Mouse (Mus musculus): ENCODE measurements at regions not wholly inside any gene's neighbourhood (a gene's known extent, or its start where the extent isn't known, plus 50 kb on each side); places are given as distances from the start of the nearest gene placed in this dataset.
"Not testable (repeated sequence)": the region's sequence is repeated elsewhere in the genome, so short reads cannot be mapped to it uniquely, and the experiment has no call there.

- H3K9me3 ChIP-seq (ENCODE audit: control insufficient read depth, low read length), result no peaks in the 10 kb centered on the region
- 70% methylated on average over 6 of the region's 6 CpGs for WGBS
- ATAC-seq, result no peak
- no peak overlapping the region for H3K27ac ChIP-seq (ENCODE audit: low read length)
- no peak overlapping the region for H3K4me3 ChIP-seq (replicated peaks; ENCODE audit: low read length)
- no peak overlapping the region for H3K4me2 ChIP-seq (ENCODE audit: low read length)
- H3K27me3 ChIP-seq (replicated peaks; ENCODE audit: control insufficient read depth, insufficient read depth, low read length), result no peaks in the 10 kb centered on the region
- no peaks in the 10 kb centered on the region for H3K4me1 ChIP-seq (replicated peaks; ENCODE audit: control insufficient read depth, insufficient read depth, low read length)
- no peak overlapping the region for H3K9ac ChIP-seq (replicated peaks; ENCODE audit: low read depth, low read length)
- no peaks in the 10 kb centered on the region for H3K36me3 ChIP-seq (ENCODE audit: control insufficient read depth, insufficient read depth)
Observed at GRCm38 (mm10) chr12:82080196-82080880, 88.8 kb upstream of the Sipa1l1 start.

GRCm38 (mm10) chr12:82082596-82082995 is 86.5 kb upstream of the Sipa1l1 start:
- not testable (repeated sequence) for H3K4me2 ChIP-seq (ENCODE audit: low read length)

GRCm38 (mm10) chr12:82085771-82086400 is 83.2 kb upstream of the Sipa1l1 start:
- no peak for ATAC-seq
- 53% methylated on average over 7 of the region's 7 CpGs for WGBS
- no peak overlapping the region for H3K4me3 ChIP-seq (replicated peaks; ENCODE audit: low read length)
- H3K9me3 ChIP-seq (ENCODE audit: control insufficient read depth, low read length), result no peaks in the 10 kb centered on the region
- H3K9ac ChIP-seq (replicated peaks; ENCODE audit: low read depth, low read length), result no peak overlapping the region
- H3K4me2 ChIP-seq (ENCODE audit: low read length), result no peak overlapping the region
- H3K36me3 ChIP-seq (ENCODE audit: control insufficient read depth, insufficient read depth), result no peaks in the 10 kb centered on the region
- H3K27me3 ChIP-seq (replicated peaks; ENCODE audit: control insufficient read depth, insufficient read depth, low read length), result no peaks in the 10 kb centered on the region
- no peak overlapping the region for H3K27ac ChIP-seq (ENCODE audit: low read length)
- H3K4me1 ChIP-seq (replicated peaks; ENCODE audit: control insufficient read depth, insufficient read depth, low read length), result no peaks in the 10 kb centered on the region

More at GRCm38 (mm10) chr12:82082596-82082995, 86.5 kb upstream of the Sipa1l1 start:
- not testable (repeated sequence) for H3K9me3 ChIP-seq (ENCODE audit: control insufficient read depth, low read length); H3K4me1 ChIP-seq (replicated peaks; ENCODE audit: control insufficient read depth, insufficient read depth, low read length); H3K36me3 ChIP-seq (ENCODE audit: control insufficient read depth, insufficient read depth); ATAC-seq; H3K27me3 ChIP-seq (replicated peaks; ENCODE audit: control insufficient read depth, insufficient read depth, low read length); H3K9ac ChIP-seq (replicated peaks; ENCODE audit: low read depth, low read length); H3K4me3 ChIP-seq (replicated peaks; ENCODE audit: low read length); H3K27ac ChIP-seq (ENCODE audit: low read length)
- 96% methylated on average over 4 of the region's 4 CpGs for WGBS

GRCm38 (mm10) chr12:82086441-82086840 is 82.7 kb upstream of the Sipa1l1 start:
- Histone ChIP-seq H3K4me3 (replicated peaks; ENCODE audit: low read length) (no peak overlapping the region), H3K9ac (replicated peaks; ENCODE audit: low read depth, low read length) (no peak overlapping the region), H3K27ac (ENCODE audit: low read length) (no peak overlapping the region), H3K4me2 (ENCODE audit: low read length) (no peak overlapping the region), H3K9me3 (ENCODE audit: control insufficient read depth, low read length) (no peaks in the 10 kb centered on the region), H3K27me3 (replicated peaks; ENCODE audit: control insufficient read depth, insufficient read depth, low read length) (no peaks in the 10 kb centered on the region), H3K36me3 (ENCODE audit: control insufficient read depth, insufficient read depth) (no peaks in the 10 kb centered on the region), H3K4me1 (replicated peaks; ENCODE audit: control insufficient read depth, insufficient read depth, low read length) (no peaks in the 10 kb centered on the region)
- ATAC-seq, result no peak

- Histone ChIP-seq H3K9me3 (ENCODE audit: control insufficient read depth, low read length) (no peaks in the 10 kb centered on the region), H3K4me3 (replicated peaks; ENCODE audit: low read length) (no peak overlapping the region), H3K27ac (ENCODE audit: low read length) (no peak overlapping the region), H3K4me1 (replicated peaks; ENCODE audit: control insufficient read depth, insufficient read depth, low read length) (peaks cover 6% of the 10 kb centered on the region), H3K4me2 (ENCODE audit: low read length) (no peak overlapping the region), H3K36me3 (ENCODE audit: control insufficient read depth, insufficient read depth) (no peaks in the 10 kb centered on the region), H3K9ac (replicated peaks; ENCODE audit: low read depth, low read length) (no peak overlapping the region), H3K27me3 (replicated peaks; ENCODE audit: control insufficient read depth, insufficient read depth, low read length) (no peaks in the 10 kb centered on the region)
- no peak for ATAC-seq
- 87% methylated on average over 6 of the region's 6 CpGs for WGBS
Observed at GRCm38 (mm10) chr12:82089288-82089687, 79.8 kb upstream of the Sipa1l1 start.

- WGBS, result 14% methylated on average over 7 of the region's 7 CpGs
- no peaks in the 10 kb centered on the region for H3K27me3 ChIP-seq (replicated peaks; ENCODE audit: control insufficient read depth, insufficient read depth, low read length)
- no peak overlapping the region for H3K27ac ChIP-seq (ENCODE audit: low read length)
- H3K4me1 ChIP-seq (replicated peaks; ENCODE audit: control insufficient read depth, insufficient read depth, low read length), result peaks cover 6% of the 10 kb centered on the region
- no peak overlapping the region for H3K4me2 ChIP-seq (ENCODE audit: low read length)
- no peak overlapping the region for H3K4me3 ChIP-seq (replicated peaks; ENCODE audit: low read length)
- ATAC-seq, result peak; percentile 45; the same call in 1 of the 2 replicates
- H3K9me3 ChIP-seq (ENCODE audit: control insufficient read depth, low read length), result 0 out of 2 replicates have a peak, but pooled peaks cover 3% of the 10 kb centered on the region
- no peak overlapping the region for H3K9ac ChIP-seq (replicated peaks; ENCODE audit: low read depth, low read length)
- H3K36me3 ChIP-seq (ENCODE audit: control insufficient read depth, insufficient read depth), result no peaks in the 10 kb centered on the region
Observed at GRCm38 (mm10) chr12:82093317-82093716, 75.8 kb upstream of the Sipa1l1 start.

- Histone ChIP-seq H3K9ac (replicated peaks; ENCODE audit: low read depth, low read length) (no peak overlapping the region), H3K9me3 (ENCODE audit: control insufficient read depth, low read length) (0 out of 2 replicates have a peak, but pooled peaks cover 3% of the 10 kb centered on the region), H3K27me3 (replicated peaks; ENCODE audit: control insufficient read depth, insufficient read depth, low read length) (no peaks in the 10 kb centered on the region), H3K4me1 (replicated peaks; ENCODE audit: control insufficient read depth, insufficient read depth, low read length) (peaks cover 6% of the 10 kb centered on the region), H3K4me3 (replicated peaks; ENCODE audit: low read length) (no peak overlapping the region), H3K36me3 (ENCODE audit: control insufficient read depth, insufficient read depth) (no peaks in the 10 kb centered on the region), H3K4me2 (ENCODE audit: low read length) (no peak overlapping the region), H3K27ac (ENCODE audit: low read length) (no peak overlapping the region)
- ATAC-seq, result no peak
- 94% methylated on average over 1 of the region's 1 CpGs for WGBS
Observed at GRCm38 (mm10) chr12:82095396-82095795, 73.7 kb upstream of the Sipa1l1 start.

- Histone ChIP-seq H3K27ac (ENCODE audit: low read length) (no peak overlapping the region), H3K4me2 (ENCODE audit: low read length) (no peak overlapping the region), H3K9ac (replicated peaks; ENCODE audit: low read depth, low read length) (no peak overlapping the region), H3K36me3 (ENCODE audit: control insufficient read depth, insufficient read depth) (no peaks in the 10 kb centered on the region), H3K4me3 (replicated peaks; ENCODE audit: low read length) (no peak overlapping the region), H3K27me3 (replicated peaks; ENCODE audit: control insufficient read depth, insufficient read depth, low read length) (no peaks in the 10 kb centered on the region), H3K9me3 (ENCODE audit: control insufficient read depth, low read length) (0 out of 2 replicates have a peak, but pooled peaks cover 3% of the 10 kb centered on the region), H3K4me1 (replicated peaks; ENCODE audit: control insufficient read depth, insufficient read depth, low read length) (peaks cover 6% of the 10 kb centered on the region)
- no peak for ATAC-seq
- WGBS, result 89% methylated on average over 6 of the region's 6 CpGs
Observed at GRCm38 (mm10) chr12:82097126-82097525, 72.0 kb upstream of the Sipa1l1 start.

- 0 out of 2 replicates have a peak, but pooled peaks cover 3% of the 10 kb centered on the region for H3K9me3 ChIP-seq (ENCODE audit: control insufficient read depth, low read length)
- H3K4me2 ChIP-seq (ENCODE audit: low read length), result no peak overlapping the region
- H3K27me3 ChIP-seq (replicated peaks; ENCODE audit: control insufficient read depth, insufficient read depth, low read length), result no peaks in the 10 kb centered on the region
- H3K36me3 ChIP-seq (ENCODE audit: control insufficient read depth, insufficient read depth), result no peaks in the 10 kb centered on the region
- H3K27ac ChIP-seq (ENCODE audit: low read length), result no peak overlapping the region
- peaks cover 6% of the 10 kb centered on the region for H3K4me1 ChIP-seq (replicated peaks; ENCODE audit: control insufficient read depth, insufficient read depth, low read length)
- no peak for ATAC-seq
- WGBS, result 92% methylated on average over 4 of the region's 4 CpGs
- H3K9ac ChIP-seq (replicated peaks; ENCODE audit: low read depth, low read length), result no peak overlapping the region
- no peak overlapping the region for H3K4me3 ChIP-seq (replicated peaks; ENCODE audit: low read length)
Observed at GRCm38 (mm10) chr12:82097620-82098019, 71.5 kb upstream of the Sipa1l1 start.
